Mouse (Mus musculus) right cerebral cortex, adult 18-20 months (tissue): ENCODE measurements around the gene Gm9821.

Experiments
- DNase-seq: peaks from one replicate; pipeline ENCODE4 v3.0.0; 2022; ENCODE audit warnings: mixed read lengths

The Gm9821 gene

GRCm38 (mm10) chr2:91927826-91928533 is 17.5 kb upstream of the Gm9821 start:
- peak; percentile 88 for DNase-seq

GRCm38 (mm10) chr2:91928534-91929350 is 16.8 kb upstream of the Gm9821 start:
- peak; percentile 51 for DNase-seq

- no peak for DNase-seq
Observed at GRCm38 (mm10) chr2:91929455-91929854, 16.0 kb upstream of the Gm9821 start.

- peak; percentile 66 for DNase-seq
Observed at GRCm38 (mm10) chr2:91929936-91930335, 15.6 kb upstream of the Gm9821 start.

- peak; percentile 24 for DNase-seq
Observed at GRCm38 (mm10) chr2:91930761-91931291, 14.7 kb upstream of the Gm9821 start.

GRCm38 (mm10) chr2:91931328-91932159 is 14.0 kb upstream of the Gm9821 start:
- DNase-seq: peak; percentile 32

GRCm38 (mm10) chr2:91932160-91932711 is 13.3 kb upstream of the Gm9821 start, which contains the start of gene Mdk:
Mdk (minus strand) TSS chr2:91932297.
- peak; percentile 12 for DNase-seq

- DNase-seq: no peak
Observed at GRCm38 (mm10) chr2:91932737-91933350, 12.7 kb upstream of the Gm9821 start.

GRCm38 (mm10) chr2:91933471-91933870 is 12.0 kb upstream of the Gm9821 start:
- DNase-seq: no peak

GRCm38 (mm10) chr2:91934016-91934415 is 11.5 kb upstream of the Gm9821 start:
- no peak for DNase-seq

- no peak for DNase-seq
Observed at GRCm38 (mm10) chr2:91934826-91935525, 10.5 kb upstream of the Gm9821 start.

GRCm38 (mm10) chr2:91936154-91936553 is 9.3 kb upstream of the Gm9821 start:
- peak; percentile 83 for DNase-seq

- DNase-seq: peak; percentile 67
Observed at GRCm38 (mm10) chr2:91939303-91939935, 6.1 kb upstream of the Gm9821 start.

- no peak for DNase-seq
Observed at GRCm38 (mm10) chr2:91942356-91942755, 3.1 kb upstream of the Gm9821 start.

- DNase-seq: peak; percentile 82
Observed at GRCm38 (mm10) chr2:91944170-91944950, 1.1 kb upstream of the Gm9821 start.

- no peak for DNase-seq
Observed at GRCm38 (mm10) chr2:91946836-91947235, 1.3 kb downstream of the Gm9821 start.

- no peak for DNase-seq
Observed at GRCm38 (mm10) chr2:91947397-91948150, 2.1 kb downstream of the Gm9821 start.

GRCm38 (mm10) chr2:91948151-91948509 is 2.6 kb downstream of the Gm9821 start:
- DNase-seq: no peak

GRCm38 (mm10) chr2:91948792-91949241 is 3.3 kb downstream of the Gm9821 start:
- no peak for DNase-seq
